Mouse (Mus musculus) left cerebral cortex, adult 8-10 months (tissue): ENCODE results near the gene Btbd35f26. TPM values are rescaled to one million over a fixed set of nuclear protein-coding genes. Genes with fewer than 3 reads are reported as not detected.
"Not testable (repeated sequence)": the region's sequence is repeated elsewhere in the genome, so short reads cannot be mapped to it uniquely, and the experiment has no call there.

ENCODE experiments used
- DNase-seq, 2 experiments: peaks; one replicate each; pipeline ENCODE4 v3.0.0; 2022; ENCODE audit warnings: low spot score in 2 of 2
- total RNA-seq, 4 experiments: library from RNA; stranded (reverse); gene quantifications; 2 replicates each; pipeline ENCODE4 v1.2.4; 2022

The Btbd35f26 gene
- not detected for total RNA-seq

GRCm38 (mm10) chrX:31336154-31336553 lies at the start of gene Btbd35f26:
Btbd35f26 (plus strand) TSS chrX:31336454.
- not testable (repeated sequence) for DNase-seq

- DNase-seq: peak in 1 of 2 experiments; percentile 3
Measured at GRCm38 (mm10) chrX:31341924-31342323, 5.7 kb downstream of the Btbd35f26 start.

GRCm38 (mm10) chrX:31383818-31384217 lies 47.6 kb downstream of the Btbd35f26 start, which contains the start of gene Btbd35f19:
Btbd35f19 (minus strand) TSS chrX:31383918.
- not testable (repeated sequence) for DNase-seq

Other genes with a start within 250 kb of the Btbd35f26 start
- not detected for gene Btbd35f29, start 218.8 kb upstream of the Btbd35f26 start, total RNA-seq
- not detected for gene Spin2f, start 82.6 kb upstream of the Btbd35f26 start, total RNA-seq
- gene Btbd35f19, start 47.5 kb downstream of the Btbd35f26 start, total RNA-seq: not detected
- gene Gm21883, start 237.8 kb downstream of the Btbd35f26 start, total RNA-seq: not detected